Mouse (Mus musculus) midbrain, embryonic 15.5 days (tissue): ENCODE data around the gene Rdh14. TPM values are rescaled to one million over a fixed set of nuclear protein-coding genes. Genes with fewer than 3 reads are reported as not detected.
A peak's percentile ranks its signal among the peaks of the same experiment; 100 is the strongest.

Experiments
- ATAC-seq: fragments of 200-750 bp; cut with Nextera tagmentation; replicated peaks from 2 replicates; pipeline ENCODE4 v1.8.0; 2017; ENCODE audit warnings: moderate TSS enrichment
- H3K27ac ChIP-seq: fragments of 300-500 bp; sonication (generic); 2 replicates; pipeline ENCODE4 v1.5.1; 2015; ENCODE audit warnings: mild to moderate bottlenecking, inconsistent platforms
- H3K27me3 ChIP-seq: fragments of 300-500 bp; sonication (generic); replicated peaks from 2 replicates; pipeline ENCODE4 v1.6.1; 2015; ENCODE audit warnings: inconsistent platforms
- H3K36me3 ChIP-seq: fragments of 300-500 bp; sonication (generic); replicated peaks from 2 replicates; pipeline ENCODE4 v1.6.1; 2015; ENCODE audit warnings: inconsistent platforms
- H3K4me1 ChIP-seq: fragments of 300-500 bp; sonication (generic); 2 replicates; pipeline ENCODE4 v1.6.1; 2015; ENCODE audit warnings: inconsistent platforms
- H3K4me2 ChIP-seq: fragments of 300-500 bp; sonication (generic); 2 replicates; pipeline ENCODE4 v1.6.1; 2015; ENCODE audit warnings: inconsistent platforms, mild to moderate bottlenecking, moderate library complexity
- H3K4me3 ChIP-seq: fragments of 300-500 bp; sonication (generic); 2 replicates; pipeline ENCODE4 v1.5.1; 2015; ENCODE audit warnings: mild to moderate bottlenecking, inconsistent platforms
- H3K9ac ChIP-seq: fragments of 300-500 bp; sonication (generic); 2 replicates; pipeline ENCODE4 v1.6.1; 2015; ENCODE audit warnings: mild to moderate bottlenecking, inconsistent platforms
- H3K9me3 ChIP-seq: fragments of 300-500 bp; sonication (generic); 2 replicates; pipeline ENCODE4 v1.6.1; 2016; ENCODE audit warnings: inconsistent platforms
- WGBS: fragments of 180-500 bp; shearing (Covaris S2); methylation state at CpG from one replicate; pipeline ENCODE4 v1.1.7; 2015; ENCODE audit warnings: mixed read lengths; 5-methylcytosine and 5-hydroxymethylcytosine counted together
- polyA plus RNA-seq: library from polyadenylated mRNA; unstranded; fragments of >200 nt; fragmentation: Nextera tagmentation; extraction: Ambion mirVana; gene quantifications from 2 replicates; pipeline ENCODE4 v1.2.1, GENCODE M21; 2015

Gene Rdh14
- polyA plus RNA-seq, 1 experiment from 2014 or later = 45.3 TPM

GRCm38 (mm10) chr12:10438054-10439001 lies 47.8 kb downstream of the Rdh14 start:
- Histone ChIP-seq H3K9ac (no peak overlapping the region), H3K4me2 (no peak overlapping the region), H3K4me1 (peaks cover 5% of the 10 kb centered on the region), H3K4me3 (no peak overlapping the region), H3K9me3 (no peaks in the 10 kb centered on the region), H3K27ac (no peak overlapping the region), H3K27me3 (peaks cover 6% of the 10 kb centered on the region), H3K36me3 (no peaks in the 10 kb centered on the region)
- 26% methylated on average over 15 of the region's 15 CpGs for WGBS
- ATAC-seq = peak; percentile 74

DNA sequence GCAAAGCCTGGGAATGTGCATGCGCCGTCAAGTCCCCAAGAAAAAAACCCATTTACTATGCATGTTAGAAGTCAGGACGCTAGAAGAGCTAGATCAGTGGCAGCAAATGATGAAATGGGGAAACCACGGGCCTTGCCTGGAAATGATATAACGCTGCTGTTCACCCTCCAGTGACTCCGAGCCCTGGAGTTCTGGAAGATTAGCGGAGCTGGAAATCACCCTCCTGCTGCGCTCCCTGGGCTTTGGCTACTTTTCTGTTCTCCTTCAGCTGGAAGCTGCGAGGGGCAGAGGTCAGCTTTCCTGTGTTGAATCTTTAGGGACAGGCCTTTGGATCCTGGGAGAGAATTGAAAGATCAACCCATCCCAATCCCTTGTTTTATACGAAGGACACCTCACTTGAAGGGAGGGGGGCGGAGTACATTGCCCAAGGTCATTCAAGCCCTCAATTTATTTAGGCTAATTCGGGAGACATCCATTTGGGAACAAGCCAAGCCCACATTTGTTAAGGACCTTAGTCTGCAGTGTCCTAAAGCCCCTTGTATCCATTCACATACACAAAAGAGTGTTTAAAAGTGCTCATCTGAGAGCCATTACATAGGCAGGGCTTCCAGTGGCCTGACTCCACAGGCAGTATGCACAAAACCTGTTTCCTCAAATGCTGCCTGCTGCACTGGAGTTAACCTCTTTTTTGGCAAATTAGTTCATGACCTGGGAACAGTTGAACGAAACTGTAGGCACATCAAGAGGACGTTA lies 49.1 kb downstream of the Rdh14 start:
- no peaks in the 10 kb centered on the region for H3K36me3 ChIP-seq
- no peaks in the 10 kb centered on the region for H3K9me3 ChIP-seq
- H3K27me3 ChIP-seq = peaks cover 6% of the 10 kb centered on the region
- 9% methylated on average over 14 of the region's 14 CpGs for WGBS
- H3K27ac ChIP-seq = no peak overlapping the region
- no peak overlapping the region for H3K4me3 ChIP-seq
- no peak overlapping the region for H3K9ac ChIP-seq
- no peak for ATAC-seq
- H3K4me1 ChIP-seq = peaks cover 5% of the 10 kb centered on the region
- no peak overlapping the region for H3K4me2 ChIP-seq

Other genes with a start within 250 kb of the Rdh14 start
- gene Nt5c1b, start 20.8 kb upstream of the Rdh14 start, polyA plus RNA-seq = 0.13 TPM in 1 of 2 replicates, not detected in the other